Mouse (Mus musculus): ENCODE measurements at regions not wholly inside any gene's neighbourhood (a gene's known extent, or its start where the extent isn't known, plus 50 kb on each side); places are given as distances from the start of the nearest gene placed in this dataset.

GRCm38 (mm10) chr12:46950223-46950779 is 131.6 kb upstream of the Nova1 start:
- TF ChIP-seq CTCF (IDR thresholded peaks at IDR 0.05; ENCODE audit: extremely low read depth, insufficient read depth, low read length) (no peak), POLR2A (IDR thresholded peaks at IDR 0.05; ENCODE audit: extremely low read depth, insufficient read depth, low read length) (no peak)
